Mouse (Mus musculus) bone marrow, adult 2 months (tissue): ENCODE data around the gene Arhgef11.

ENCODE experiments used
- CTCF ChIP-seq: fragments of 200-500 bp; IDR thresholded peaks from 2 replicates; pipeline ENCODE4 v1.5.1; 2011; ENCODE audit warnings: low read length, control low read depth; ENCODE audit not compliant: control insufficient read depth, insufficient read depth
- POLR2A ChIP-seq: fragments of 200-500 bp; IDR thresholded peaks from 2 replicates; pipeline ENCODE4 v1.6.1; 2011; ENCODE audit warnings: low read depth, mild to moderate bottlenecking, control low read depth, low read length, borderline replicate concordance; ENCODE audit not compliant: control insufficient read depth

DNA sequence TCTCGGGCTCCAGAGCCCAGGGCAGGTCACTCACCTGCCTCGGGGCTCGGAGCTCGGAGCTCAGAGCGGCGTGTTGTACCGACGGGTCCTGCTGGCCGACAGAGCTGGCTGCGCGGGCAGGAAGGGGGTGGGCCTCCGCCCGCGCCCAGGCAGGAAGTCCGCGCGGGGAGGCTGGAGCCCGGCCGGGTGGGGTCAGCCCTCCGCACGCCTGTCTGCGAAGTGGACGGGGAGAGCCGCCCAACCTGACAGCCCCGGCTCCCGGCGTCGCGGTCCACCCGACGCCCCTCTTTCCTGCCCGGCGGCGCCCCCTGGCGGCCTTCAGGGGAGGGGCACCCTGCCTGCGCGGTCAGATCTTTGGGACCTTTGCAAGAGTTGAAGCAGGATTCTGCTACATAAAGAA, 151.5 kb downstream of the Arhgef11 start:
- TF ChIP-seq CTCF = peak; percentile 67
- peak; percentile 54; the same call in 1 of the 2 replicates for TF ChIP-seq POLR2A
